Mouse (Mus musculus) forebrain, postnatal 0 days (tissue): ENCODE results near the gene Fntb. TPM values are rescaled to one million over a fixed set of nuclear protein-coding genes. Genes with fewer than 3 reads are reported as not detected.

Experiments used
- ATAC-seq: fragments of 200-750 bp; cut with Nextera tagmentation; 2 replicates; pipeline ENCODE4 v1.8.0; 2017; ENCODE audit warnings: mild to moderate bottlenecking, moderate library complexity
- DNase-seq: peaks from one replicate; pipeline ENCODE4 v3.0.0-alpha.2; 2015
- H3K27ac ChIP-seq: fragments of 300-500 bp; sonication (generic); 2 replicates; pipeline ENCODE4 v1.5.1; 2014; ENCODE audit warnings: low read depth, mild to moderate bottlenecking, antibody characterized with exemption, low read length, moderate library complexity, mixed read lengths
- H3K27me3 ChIP-seq: fragments of 300-500 bp; sonication (generic); 2 replicates; pipeline ENCODE4 v1.6.1; 2014; ENCODE audit warnings: mild to moderate bottlenecking, low read length, mixed read lengths; ENCODE audit not compliant: insufficient read depth
- H3K36me3 ChIP-seq: fragments of 300-500 bp; sonication (generic); 2 replicates; pipeline ENCODE4 v1.6.1; 2014; ENCODE audit warnings: mild to moderate bottlenecking, moderate library complexity; ENCODE audit not compliant: insufficient read depth
- H3K4me1 ChIP-seq: fragments of 300-500 bp; sonication (generic); 2 replicates; pipeline ENCODE4 v1.6.1; 2014; ENCODE audit warnings: antibody characterized with exemption; ENCODE audit not compliant: insufficient read depth
- H3K4me2 ChIP-seq: fragments of 300-500 bp; sonication (generic); 2 replicates; pipeline ENCODE4 v1.6.1; 2014; ENCODE audit warnings: low read depth, mild to moderate bottlenecking, moderate library complexity
- H3K4me3 ChIP-seq: fragments of 300-500 bp; sonication (generic); 2 replicates; pipeline ENCODE4 v1.5.1; 2014; ENCODE audit warnings: low read depth, low read length, mixed read lengths
- H3K9ac ChIP-seq: fragments of 300-500 bp; sonication (generic); 2 replicates; pipeline ENCODE4 v1.6.1; 2014; ENCODE audit warnings: mild to moderate bottlenecking
- H3K9me3 ChIP-seq: fragments of 300-500 bp; sonication (generic); 2 replicates; pipeline ENCODE4 v1.6.1; 2016; ENCODE audit warnings: low read length
- CTCF ChIP-seq: sonication (generic); IDR thresholded peaks from 2 replicates; pipeline ENCODE4 v1.5.1; 2016; ENCODE audit warnings: antibody characterized with exemption, control low read depth, low read depth
- WGBS: fragments of 180-500 bp; shearing (Covaris S2); extraction: QIAGEN DNeasy Blood & Tissue Kit; methylation state at CpG from one replicate; pipeline ENCODE4 v1.1.7; 2014; 5-methylcytosine and 5-hydroxymethylcytosine counted together
- polyA plus RNA-seq: library from polyadenylated mRNA; unstranded; fragments of >200 nt; fragmentation: Nextera tagmentation; extraction: Ambion mirVana; gene quantifications from 2 replicates; pipeline ENCODE4 v1.2.1, GENCODE M21; 2015
- total RNA-seq: library from RNA; depleted of rRNA; stranded (reverse); fragments of >200 nt; gene quantifications from 2 replicates; pipeline ENCODE4 v1.2.3, GENCODE M21; 2014

Fntb gene
- total and polyA plus RNA-seq, 2 experiments from 2014 or later: 32.3 to 42.3 TPM

DNA sequence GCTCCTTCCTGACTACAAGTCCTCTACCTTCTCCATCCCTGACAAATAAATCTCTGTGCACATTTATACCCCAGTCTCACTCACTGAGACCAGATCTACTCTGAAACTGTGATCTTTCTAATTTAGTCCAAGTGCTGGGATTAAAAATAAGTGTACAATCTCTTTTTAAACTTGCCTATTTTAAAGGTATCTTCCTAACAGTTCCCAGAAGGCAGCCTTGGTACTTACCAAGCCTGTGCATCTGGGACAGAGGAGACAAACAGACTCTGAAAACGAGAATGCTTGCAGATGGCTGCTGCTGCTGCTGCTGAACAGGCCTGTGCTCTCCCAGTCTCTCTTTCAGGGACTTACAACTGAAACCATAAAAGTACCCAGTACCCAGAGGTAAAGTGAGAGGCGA lies 177.1 kb downstream of the Fntb start:
- Histone ChIP-seq H3K36me3 (peaks cover 87% of the 10 kb centered on the region), H3K4me3 (no peak overlapping the region), H3K4me1 (no peaks in the 10 kb centered on the region), H3K27ac (no peak overlapping the region), H3K4me2 (no peak overlapping the region), H3K27me3 (no peaks in the 10 kb centered on the region), H3K9ac (no peak overlapping the region), H3K9me3 (no peaks in the 10 kb centered on the region)
- no peak for TF ChIP-seq CTCF
- ATAC-seq: no peak
- no peak for DNase-seq
- WGBS: 87% methylated on average over 2 of the region's 2 CpGs

GRCm38 (mm10) chr12:76943046-76943445 lies 177.7 kb downstream of the Fntb start:
- H3K4me3 ChIP-seq: no peak overlapping the region
- no peak overlapping the region for H3K27ac ChIP-seq
- no peaks in the 10 kb centered on the region for H3K9me3 ChIP-seq
- peaks cover 88% of the 10 kb centered on the region for H3K36me3 ChIP-seq
- no peak for TF ChIP-seq CTCF
- ATAC-seq (no peak), DNase-seq (no peak)
- no peak overlapping the region for H3K9ac ChIP-seq
- 84% methylated on average over 3 of the region's 3 CpGs for WGBS
- H3K27me3 ChIP-seq: no peaks in the 10 kb centered on the region
- no peaks in the 10 kb centered on the region for H3K4me1 ChIP-seq
- no peak overlapping the region for H3K4me2 ChIP-seq

GRCm38 (mm10) chr12:76943466-76943865 lies 178.1 kb downstream of the Fntb start:
- Histone ChIP-seq H3K4me2 (no peak overlapping the region), H3K27ac (no peak overlapping the region), H3K9ac (no peak overlapping the region), H3K27me3 (no peaks in the 10 kb centered on the region), H3K4me3 (no peak overlapping the region), H3K36me3 (peaks cover 88% of the 10 kb centered on the region), H3K9me3 (no peaks in the 10 kb centered on the region), H3K4me1 (no peaks in the 10 kb centered on the region)
- no peak for DNase-seq
- ATAC-seq: no peak
- no peak for TF ChIP-seq CTCF
- WGBS: 91% methylated on average over 6 of the region's 6 CpGs

- Histone ChIP-seq H3K4me2 (no peak overlapping the region), H3K4me3 (no peak overlapping the region), H3K27me3 (no peaks in the 10 kb centered on the region), H3K27ac (no peak overlapping the region), H3K9ac (no peak overlapping the region), H3K4me1 (no peaks in the 10 kb centered on the region), H3K9me3 (no peaks in the 10 kb centered on the region), H3K36me3 (peaks cover 85% of the 10 kb centered on the region)
- TF ChIP-seq CTCF: no peak
- ATAC-seq: no peak
- DNase-seq: no peak
- WGBS: 97% methylated on average over 3 of the region's 3 CpGs
Observed at GRCm38 (mm10) chr12:76947487-76947886, 182.1 kb downstream of the Fntb start.

GRCm38 (mm10) chr12:76948185-76948584 lies 182.8 kb downstream of the Fntb start:
- Histone ChIP-seq H3K27ac (no peak overlapping the region), H3K9me3 (no peaks in the 10 kb centered on the region), H3K4me3 (no peak overlapping the region), H3K36me3 (peaks cover 85% of the 10 kb centered on the region), H3K9ac (no peak overlapping the region), H3K27me3 (no peaks in the 10 kb centered on the region), H3K4me2 (no peak overlapping the region), H3K4me1 (no peaks in the 10 kb centered on the region)
- ATAC-seq (no peak), DNase-seq (no peak)
- no peak for TF ChIP-seq CTCF
- WGBS: 96% methylated on average over 2 of the region's 2 CpGs

DNA sequence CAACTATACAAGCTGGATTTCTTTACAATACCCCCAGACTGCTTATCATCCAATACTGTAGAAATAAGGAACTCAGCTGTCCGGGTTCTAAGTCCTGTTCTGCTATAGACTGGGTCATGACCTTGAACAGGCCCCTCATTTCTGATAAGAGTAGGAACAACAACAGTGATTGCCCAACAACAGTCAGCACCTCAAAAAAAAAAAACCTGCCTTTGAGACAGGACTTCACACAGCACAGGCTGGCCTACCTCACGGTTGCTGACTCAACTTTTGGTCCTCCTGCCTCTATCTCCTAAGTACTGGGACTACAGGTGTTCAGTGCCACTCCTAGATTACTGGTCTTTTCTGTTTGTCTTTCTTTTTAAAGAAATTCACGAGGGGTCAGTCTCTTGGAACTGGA lies 183.4 kb downstream of the Fntb start:
- no peak overlapping the region for H3K27ac ChIP-seq
- H3K9me3 ChIP-seq: no peaks in the 10 kb centered on the region
- no peak for TF ChIP-seq CTCF
- no peak overlapping the region for H3K4me3 ChIP-seq
- no peak overlapping the region for H3K4me2 ChIP-seq
- no peak for DNase-seq
- H3K9ac ChIP-seq: no peak overlapping the region
- no peak for ATAC-seq
- peaks cover 85% of the 10 kb centered on the region for H3K36me3 ChIP-seq
- 95% methylated on average over 3 of the region's 3 CpGs for WGBS
- H3K4me1 ChIP-seq: no peaks in the 10 kb centered on the region
- no peaks in the 10 kb centered on the region for H3K27me3 ChIP-seq

DNA sequence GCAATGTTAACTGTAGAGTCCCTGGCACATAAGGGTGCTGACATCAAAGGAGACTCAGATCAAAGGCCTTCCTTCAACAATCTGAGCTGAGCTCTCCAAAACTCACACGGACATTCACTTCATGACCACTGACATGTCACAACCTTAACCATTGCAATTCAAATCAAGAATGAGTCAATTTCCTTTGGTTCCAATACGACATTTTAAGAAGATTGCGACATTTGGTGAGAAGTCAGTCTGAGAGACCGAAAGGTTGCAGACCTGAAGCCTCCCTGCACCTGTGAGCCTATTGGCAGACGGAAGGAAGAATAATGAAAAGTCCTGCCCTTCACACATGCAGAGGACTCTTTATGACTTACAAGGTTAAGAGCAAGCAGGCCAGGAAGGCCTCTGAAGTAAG lies 184.9 kb downstream of the Fntb start:
- DNase-seq (no peak), ATAC-seq (no peak)
- Histone ChIP-seq H3K9me3 (no peaks in the 10 kb centered on the region), H3K36me3 (peaks cover 77% of the 10 kb centered on the region), H3K27ac (no peak overlapping the region), H3K4me1 (no peaks in the 10 kb centered on the region), H3K4me2 (no peak overlapping the region), H3K27me3 (no peaks in the 10 kb centered on the region), H3K9ac (no peak overlapping the region), H3K4me3 (no peak overlapping the region)
- 91% methylated on average over 5 of the region's 5 CpGs for WGBS
- no peak for TF ChIP-seq CTCF

DNA sequence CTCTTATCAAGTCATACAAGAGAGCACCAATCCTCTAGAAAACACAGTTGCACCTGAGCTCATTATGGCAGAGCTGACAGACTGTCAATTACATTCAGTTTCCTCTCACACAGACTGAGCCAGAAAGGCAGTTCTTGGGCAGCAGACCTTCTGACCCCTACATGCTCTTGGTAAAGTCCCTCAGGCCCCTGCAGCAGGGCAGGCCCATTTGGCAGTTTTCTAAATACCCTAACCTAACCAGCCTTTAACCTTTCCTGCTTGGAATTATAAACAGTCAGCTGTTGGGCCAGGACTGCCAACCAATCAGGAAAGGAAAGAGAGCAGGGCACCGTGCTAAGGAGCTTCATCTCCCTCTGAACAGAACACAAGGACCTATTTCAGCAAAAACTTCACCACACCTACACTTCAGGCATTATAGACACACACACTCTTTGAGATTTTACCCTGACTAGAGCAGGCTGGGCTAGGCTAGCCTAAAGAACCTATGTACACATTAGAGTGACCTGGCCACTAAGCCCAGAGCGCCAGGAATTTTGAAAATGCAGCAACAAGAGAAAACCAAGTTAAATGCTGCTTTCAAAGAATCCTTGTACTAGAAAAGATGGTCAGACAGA lies 188.5 kb downstream of the Fntb start:
- no peak for ATAC-seq
- no peak overlapping the region for H3K4me3 ChIP-seq
- H3K9ac ChIP-seq: no peak overlapping the region
- H3K4me2 ChIP-seq: no peak overlapping the region
- no peaks in the 10 kb centered on the region for H3K27me3 ChIP-seq
- WGBS: 85% methylated on average over 2 of the region's 2 CpGs
- H3K9me3 ChIP-seq: no peaks in the 10 kb centered on the region
- H3K27ac ChIP-seq: no peak overlapping the region
- no peaks in the 10 kb centered on the region for H3K4me1 ChIP-seq
- H3K36me3 ChIP-seq: peaks cover 60% of the 10 kb centered on the region
- no peak for TF ChIP-seq CTCF
- no peak for DNase-seq
